Mouse (Mus musculus): ENCODE data around the gene Trpm4. TPM values are rescaled to one million over a fixed set of nuclear protein-coding genes. Genes with fewer than 3 reads are reported as not detected.

The Trpm4 gene
- polyA plus RNA-seq, 1 experiment, result 14.1 TPM

DNA sequence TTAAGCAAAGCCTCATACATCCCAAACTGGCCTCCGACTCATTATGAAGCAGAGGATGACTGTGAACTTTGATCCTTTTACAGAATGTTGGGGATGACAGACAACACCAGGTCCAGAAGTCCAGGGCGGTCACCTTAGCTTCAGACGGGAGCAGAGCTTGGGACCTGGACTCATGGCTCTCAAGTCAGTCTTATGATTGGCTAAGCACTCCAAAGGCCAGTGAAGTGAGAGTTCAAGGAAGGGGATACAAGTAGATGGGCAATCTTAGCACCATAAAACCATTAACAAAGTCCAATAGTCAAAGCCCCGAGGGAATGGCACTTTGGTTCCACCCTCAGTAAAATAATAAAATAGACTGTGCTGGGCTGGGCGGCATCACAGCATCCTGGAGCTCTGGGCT lies 10.5 kb downstream of the Trpm4 start:
- Histone ChIP-seq H3K27ac (ENCODE audit: insufficient read depth, low read depth, low read length) (no peak overlapping the region), H3K4me3 (ENCODE audit: insufficient read depth, low read length) (no peak overlapping the region), H3K4me1 (ENCODE audit: control insufficient read depth, insufficient read depth, low read length) (no peaks in the 10 kb centered on the region)
- TF ChIP-seq POLR2A (IDR thresholded peaks at IDR 0.05; ENCODE audit: borderline replicate concordance, low read depth, low read length) (no peak), CTCF (IDR thresholded peaks at IDR 0.05; ENCODE audit: low read depth, low read length) (no peak)

DNA sequence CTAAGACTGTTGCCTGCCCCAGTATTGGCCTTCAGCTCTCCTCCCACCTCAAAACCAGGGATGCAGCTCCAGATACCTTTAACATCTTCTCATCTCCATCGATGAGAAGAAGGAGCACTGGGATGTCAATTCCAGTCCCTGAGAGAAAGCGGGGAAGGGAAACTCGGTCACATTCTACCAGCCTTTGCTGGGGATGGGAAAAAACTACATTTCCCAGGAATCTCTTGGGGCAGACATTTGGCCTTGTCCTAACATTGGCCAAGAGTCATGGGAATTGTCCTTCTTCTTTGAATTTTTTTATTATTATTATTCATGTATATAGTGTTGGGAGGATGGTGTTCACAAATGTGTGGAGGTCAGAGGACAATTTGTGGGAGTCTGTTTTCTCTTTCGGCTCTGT lies 11.3 kb downstream of the Trpm4 start:
- no peak for TF ChIP-seq POLR2A (IDR thresholded peaks at IDR 0.05; ENCODE audit: borderline replicate concordance, low read depth, low read length)
- no peak for TF ChIP-seq CTCF (IDR thresholded peaks at IDR 0.05; ENCODE audit: low read depth, low read length)
- Histone ChIP-seq H3K4me1 (ENCODE audit: control insufficient read depth, insufficient read depth, low read length) (no peaks in the 10 kb centered on the region), H3K4me3 (ENCODE audit: insufficient read depth, low read length) (no peak overlapping the region), H3K27ac (ENCODE audit: insufficient read depth, low read depth, low read length) (no peak overlapping the region)

DNA sequence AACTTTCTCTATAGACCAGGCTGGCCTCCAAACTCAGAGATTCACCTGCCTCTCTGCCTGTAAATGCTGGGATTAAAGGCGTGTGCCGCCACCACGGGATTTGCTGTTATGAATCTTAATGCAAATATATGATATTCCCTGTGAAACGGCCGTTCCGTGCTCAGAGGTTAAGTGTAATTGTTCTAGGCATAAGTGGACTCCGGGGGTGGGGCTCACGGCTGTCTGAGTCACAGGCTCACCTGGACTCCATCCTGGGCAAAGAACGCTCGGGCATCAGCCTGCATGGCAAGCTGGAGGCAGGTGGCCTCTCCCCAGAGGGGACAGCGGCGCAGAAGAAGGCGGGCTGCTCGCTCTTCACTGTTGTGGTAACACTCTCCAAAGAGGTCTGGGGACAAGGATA lies 17.0 kb downstream of the Trpm4 start:
- no peak for TF ChIP-seq POLR2A (IDR thresholded peaks at IDR 0.05; ENCODE audit: borderline replicate concordance, low read depth, low read length)
- TF ChIP-seq CTCF (IDR thresholded peaks at IDR 0.05; ENCODE audit: low read depth, low read length), result no peak
- peaks cover 4% of the 10 kb centered on the region; the same call in 1 of the 2 replicates for H3K4me1 ChIP-seq (ENCODE audit: control insufficient read depth, insufficient read depth, low read length)
- no peak overlapping the region for H3K27ac ChIP-seq (ENCODE audit: insufficient read depth, low read depth, low read length)
- no peak overlapping the region for H3K4me3 ChIP-seq (ENCODE audit: insufficient read depth, low read length)

DNA sequence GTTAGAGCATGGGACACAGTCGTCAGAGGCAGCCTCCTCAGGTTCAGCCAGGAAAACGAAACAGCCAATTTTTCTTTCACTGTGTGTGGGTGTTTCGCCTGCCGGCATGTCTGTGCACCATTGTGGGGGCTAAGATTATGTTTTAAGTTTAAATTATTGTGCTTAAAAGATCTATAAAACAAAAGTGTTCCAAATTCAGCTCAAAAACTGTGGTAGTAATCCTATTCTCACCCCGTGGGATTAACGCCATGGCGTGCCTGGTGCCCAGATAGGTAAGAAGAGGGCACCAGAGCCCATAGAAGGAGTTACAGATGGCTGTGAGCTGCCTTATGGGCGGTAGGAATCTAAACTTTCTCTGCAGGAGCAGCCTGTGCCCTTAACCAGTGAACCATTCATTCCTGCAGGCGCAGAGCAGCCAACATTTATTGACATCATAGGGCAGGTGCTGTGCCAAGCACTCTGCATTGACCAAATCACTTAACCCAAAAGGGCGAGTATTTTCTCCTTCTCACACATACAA lies 18.3 kb downstream of the Trpm4 start:
- Histone ChIP-seq H3K27ac (ENCODE audit: insufficient read depth, low read depth, low read length) (no peak overlapping the region), H3K4me1 (ENCODE audit: control insufficient read depth, insufficient read depth, low read length) (peaks cover 4% of the 10 kb centered on the region; the same call in 1 of the 2 replicates), H3K4me3 (ENCODE audit: insufficient read depth, low read length) (no peak overlapping the region)
- TF ChIP-seq POLR2A (IDR thresholded peaks at IDR 0.05; ENCODE audit: borderline replicate concordance, low read depth, low read length) (no peak), CTCF (IDR thresholded peaks at IDR 0.05; ENCODE audit: low read depth, low read length) (no peak)

DNA sequence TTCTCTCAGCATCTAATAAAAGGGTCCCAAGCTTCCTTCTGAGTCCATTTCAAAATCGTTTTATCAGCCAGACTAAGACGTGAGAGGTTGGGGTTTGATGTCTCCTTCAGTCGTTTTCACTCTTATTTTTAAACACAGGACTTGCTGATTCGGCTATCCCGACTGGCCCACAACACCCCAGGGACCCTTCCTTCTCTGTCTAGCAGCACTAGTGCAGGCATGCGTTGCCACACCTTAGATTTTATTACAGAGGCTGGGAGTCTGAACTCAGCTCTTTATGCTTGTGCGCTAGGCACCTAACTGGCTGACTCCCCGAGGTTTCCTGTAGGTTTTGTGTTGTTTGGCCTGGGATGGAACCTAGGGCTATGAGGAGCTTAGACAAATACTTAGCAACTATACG lies 20.1 kb downstream of the Trpm4 start:
- H3K4me3 ChIP-seq (ENCODE audit: insufficient read depth, low read length), result no peak overlapping the region
- TF ChIP-seq POLR2A (IDR thresholded peaks at IDR 0.05; ENCODE audit: borderline replicate concordance, low read depth, low read length) (no peak), CTCF (IDR thresholded peaks at IDR 0.05; ENCODE audit: low read depth, low read length) (no peak)

DNA sequence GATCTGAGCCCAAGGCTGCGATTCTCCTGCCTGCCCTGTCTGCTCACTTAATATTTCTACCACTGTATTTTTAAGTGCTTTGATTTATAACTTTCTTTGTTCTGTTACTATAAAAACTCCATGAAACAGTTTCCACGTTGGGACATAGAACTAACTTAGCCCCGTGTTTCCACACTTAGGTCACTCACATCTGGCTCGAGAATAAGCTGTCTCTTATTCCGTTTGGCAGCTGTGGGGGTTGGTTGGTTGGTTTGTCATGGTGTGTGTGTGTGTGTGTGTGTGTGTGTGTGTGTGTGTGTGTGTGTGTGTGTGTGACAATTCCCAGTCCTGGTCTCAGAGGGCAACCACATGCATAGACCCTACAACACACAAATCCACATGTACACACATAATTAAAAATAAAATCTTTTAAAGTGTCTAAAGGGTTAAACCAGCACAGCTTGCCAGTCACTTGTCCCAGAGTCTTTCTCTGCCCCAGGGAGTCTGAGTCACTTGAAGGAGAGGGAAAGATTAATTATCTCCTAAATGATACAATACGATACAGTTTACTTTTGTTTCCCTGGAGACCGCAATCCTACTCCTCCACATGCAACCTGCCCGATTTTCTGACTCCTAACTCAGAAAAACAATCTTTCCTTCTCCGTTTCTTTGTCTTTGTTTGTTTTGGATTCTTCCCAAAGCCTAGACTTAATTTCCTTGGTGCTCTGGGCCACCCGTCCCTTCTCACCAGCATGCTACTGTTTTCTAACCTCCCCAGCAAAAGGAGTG lies 20.7 kb downstream of the Trpm4 start:
- H3K4me3 ChIP-seq (ENCODE audit: insufficient read depth, low read length), result no peak overlapping the region
- TF ChIP-seq POLR2A (IDR thresholded peaks at IDR 0.05; ENCODE audit: borderline replicate concordance, low read depth, low read length) (no peak), CTCF (IDR thresholded peaks at IDR 0.05; ENCODE audit: low read depth, low read length) (no peak)
- no peak overlapping the region for H3K27ac ChIP-seq (ENCODE audit: insufficient read depth, low read depth, low read length)
- H3K4me1 ChIP-seq (ENCODE audit: control insufficient read depth, insufficient read depth, low read length), result peaks cover 4% of the 10 kb centered on the region; the same call in 1 of the 2 replicates

More for the DNA sequence above, 20.1 kb downstream of the Trpm4 start:
- Histone ChIP-seq H3K4me1 (ENCODE audit: control insufficient read depth, insufficient read depth, low read length) (peaks cover 4% of the 10 kb centered on the region; the same call in 1 of the 2 replicates), H3K27ac (ENCODE audit: insufficient read depth, low read depth, low read length) (no peak overlapping the region)

DNA sequence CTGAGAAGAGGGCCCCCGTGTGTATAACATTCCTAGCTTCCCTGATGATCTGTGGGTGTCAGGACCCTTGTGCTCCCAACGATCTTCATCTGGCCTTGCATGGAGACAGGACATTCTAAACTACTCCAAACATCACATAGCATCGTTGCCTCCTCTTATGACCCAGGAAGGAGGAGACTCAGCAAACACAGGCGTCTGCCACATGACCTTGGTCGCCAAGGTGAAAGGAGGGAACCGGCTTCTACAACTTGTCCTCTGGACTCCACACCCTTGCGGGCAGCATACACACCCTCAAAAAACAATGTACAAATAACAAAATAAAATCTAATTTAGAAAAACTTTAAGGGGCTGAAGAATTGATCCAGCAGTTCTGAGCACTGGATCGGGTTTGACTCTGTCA lies 21.6 kb downstream of the Trpm4 start:
- TF ChIP-seq POLR2A (IDR thresholded peaks at IDR 0.05; ENCODE audit: borderline replicate concordance, low read depth, low read length) (no peak), CTCF (IDR thresholded peaks at IDR 0.05; ENCODE audit: low read depth, low read length) (no peak)
- H3K4me1 ChIP-seq (ENCODE audit: control insufficient read depth, insufficient read depth, low read length), result peaks cover 4% of the 10 kb centered on the region; the same call in 1 of the 2 replicates
- H3K4me3 ChIP-seq (ENCODE audit: insufficient read depth, low read length), result no peak overlapping the region
- no peak overlapping the region for H3K27ac ChIP-seq (ENCODE audit: insufficient read depth, low read depth, low read length)

DNA sequence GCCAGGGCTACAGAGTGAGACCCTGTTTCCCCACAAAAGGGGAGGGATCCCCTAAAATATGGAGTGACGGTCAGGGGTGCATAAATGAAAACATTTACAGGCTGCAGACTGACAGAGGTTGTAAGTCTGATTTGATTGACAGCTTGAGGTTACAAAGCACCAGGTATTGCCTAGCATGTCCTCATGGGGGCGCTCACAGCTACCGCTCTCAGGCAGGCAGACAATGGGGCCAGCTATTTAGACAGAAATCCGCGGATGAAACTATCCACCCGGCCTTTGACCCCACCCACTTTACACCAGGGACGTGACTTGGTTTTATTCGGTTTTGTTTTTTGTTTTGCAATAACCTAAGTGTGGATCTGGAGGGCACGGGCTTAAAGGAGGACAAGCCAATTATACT lies 24.1 kb downstream of the Trpm4 start:
- TF ChIP-seq POLR2A (IDR thresholded peaks at IDR 0.05; ENCODE audit: borderline replicate concordance, low read depth, low read length), result no peak
- TF ChIP-seq CTCF (IDR thresholded peaks at IDR 0.05; ENCODE audit: low read depth, low read length), result peak; percentile 65
- Histone ChIP-seq H3K4me3 (ENCODE audit: insufficient read depth, low read length) (no peak overlapping the region), H3K27ac (ENCODE audit: insufficient read depth, low read depth, low read length) (no peak overlapping the region), H3K4me1 (ENCODE audit: control insufficient read depth, insufficient read depth, low read length) (no peaks in the 10 kb centered on the region)

DNA sequence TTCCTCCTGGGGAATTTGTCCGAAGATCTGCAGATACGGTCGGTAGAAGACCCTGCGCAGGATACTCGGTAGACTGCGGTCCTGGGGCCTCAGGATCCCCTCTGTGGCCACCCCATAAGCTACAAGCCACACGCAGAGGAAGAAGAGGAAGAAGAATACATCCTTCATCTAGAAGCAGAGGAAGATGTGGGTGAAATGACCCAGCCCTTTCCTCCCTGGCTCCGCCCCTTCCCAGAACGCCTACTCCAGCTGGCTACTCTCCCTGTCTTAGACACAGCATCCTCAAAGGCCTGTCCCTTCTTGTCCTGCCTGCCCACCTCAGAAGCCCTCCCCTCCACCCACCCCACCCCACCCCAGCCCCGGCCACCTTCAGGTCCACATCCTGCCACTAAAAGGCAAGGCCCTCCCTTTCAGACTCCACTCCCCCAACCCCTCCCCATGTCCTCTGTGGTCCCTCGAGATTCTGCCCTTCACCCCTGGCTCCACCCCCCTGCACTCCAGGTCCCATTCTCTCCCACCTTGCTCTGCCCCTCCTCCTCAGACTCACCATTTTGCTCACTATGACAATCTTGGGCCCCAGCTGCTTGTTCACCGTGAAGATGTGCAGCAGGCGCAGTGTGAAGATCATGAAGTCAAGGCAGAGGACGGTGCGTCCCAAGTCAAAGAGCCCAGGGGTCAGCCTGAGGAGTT lies 24.9 kb downstream of the Trpm4 start:
- no peak overlapping the region for H3K4me3 ChIP-seq (ENCODE audit: insufficient read depth, low read length)
- no peaks in the 10 kb centered on the region for H3K4me1 ChIP-seq (ENCODE audit: control insufficient read depth, insufficient read depth, low read length)
- no peak for TF ChIP-seq CTCF (IDR thresholded peaks at IDR 0.05; ENCODE audit: low read depth, low read length)
- TF ChIP-seq POLR2A (IDR thresholded peaks at IDR 0.05; ENCODE audit: borderline replicate concordance, low read depth, low read length), result no peak
- H3K27ac ChIP-seq (ENCODE audit: insufficient read depth, low read depth, low read length), result no peak overlapping the region

DNA sequence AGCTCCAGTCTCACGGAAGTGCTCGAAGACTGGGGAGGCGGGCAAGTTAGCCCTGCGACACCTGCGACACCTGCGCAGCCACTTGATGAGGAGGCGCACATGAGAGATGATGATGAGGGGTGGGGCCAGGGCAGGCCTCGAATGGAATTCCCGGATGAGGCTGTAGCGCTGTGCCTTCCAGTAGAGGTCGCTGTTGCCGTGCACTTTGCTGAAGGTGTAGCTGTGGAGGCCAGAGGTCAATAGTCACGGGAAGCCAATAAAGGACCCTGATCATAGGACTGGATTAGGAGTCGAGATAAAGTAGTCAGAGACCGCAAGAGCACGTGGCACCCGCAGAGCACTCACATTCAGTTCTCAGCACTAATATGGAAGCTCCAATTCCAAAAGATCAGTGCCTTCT lies 28.3 kb downstream of the Trpm4 start:
- Histone ChIP-seq H3K27ac (ENCODE audit: insufficient read depth, low read depth, low read length) (no peak overlapping the region), H3K4me1 (ENCODE audit: control insufficient read depth, insufficient read depth, low read length) (no peaks in the 10 kb centered on the region), H3K4me3 (ENCODE audit: insufficient read depth, low read length) (no peak overlapping the region)
- TF ChIP-seq POLR2A (IDR thresholded peaks at IDR 0.05; ENCODE audit: borderline replicate concordance, low read depth, low read length), result no peak
- peak; percentile 61 for TF ChIP-seq CTCF (IDR thresholded peaks at IDR 0.05; ENCODE audit: low read depth, low read length)

All from bone marrow macrophage, adult 2 months (primary cell).